Mouse (Mus musculus) ES-Bruce4 (cell line): ENCODE data around the gene Art5. TPM values are rescaled to one million over a fixed set of nuclear protein-coding genes. Genes with fewer than 3 reads are reported as not detected.

Source experiments
- H3K27ac ChIP-seq: 2 replicates; pipeline ENCODE4 v1.5.1; 2012; ENCODE audit warnings: low read length, inconsistent platforms; ENCODE audit not compliant: insufficient read depth
- H3K27me3 ChIP-seq: 2 replicates; pipeline ENCODE4 v1.6.1; 2012; ENCODE audit warnings: mild to moderate bottlenecking, low read length, inconsistent platforms; ENCODE audit not compliant: control insufficient read depth, poor library complexity, insufficient read depth, severe bottlenecking
- H3K36me3 ChIP-seq: 2 replicates; pipeline ENCODE4 v1.6.1; 2012; ENCODE audit warnings: inconsistent platforms, mild to moderate bottlenecking, low read length, moderate library complexity; ENCODE audit not compliant: control insufficient read depth, poor library complexity, insufficient read depth, severe bottlenecking
- H3K4me1 ChIP-seq: one replicate; pipeline ENCODE4 v1.8.1; 2011; ENCODE audit warnings: low read length; ENCODE audit not compliant: control insufficient read depth, insufficient read depth
- H3K4me3 ChIP-seq: 2 replicates; pipeline ENCODE4 v1.5.1; 2011; ENCODE audit warnings: low read depth, mild to moderate bottlenecking, low read length
- H3K9ac ChIP-seq: 2 replicates; pipeline ENCODE4 v1.6.1; 2012; ENCODE audit warnings: low read depth, mild to moderate bottlenecking, inconsistent platforms; ENCODE audit not compliant: poor library complexity, severe bottlenecking
- H3K9me3 ChIP-seq: replicated peaks from 2 replicates; pipeline ENCODE4 v1.6.1; 2012; ENCODE audit warnings: mild to moderate bottlenecking, low read length, inconsistent platforms; ENCODE audit not compliant: control insufficient read depth, poor library complexity, insufficient read depth, severe bottlenecking
- CTCF ChIP-seq: IDR thresholded peaks from one replicate; pipeline ENCODE4 v1.8.1; 2011; ENCODE audit warnings: low read depth, low read length
- EP300 ChIP-seq: IDR thresholded peaks from 2 replicates; pipeline ENCODE4 v1.6.1; 2011; ENCODE audit warnings: low read depth, low read length; ENCODE audit not compliant: insufficient read depth
- POLR2A ChIP-seq: IDR thresholded peaks from one replicate; pipeline ENCODE4 v1.8.1; 2011; ENCODE audit warnings: low read length; ENCODE audit not compliant: insufficient read depth
- polyA plus RNA-seq: library from polyadenylated mRNA; stranded (reverse); fragments of >200 nt; gene quantifications from 2 replicates; pipeline ENCODE4 v1.2.4, GENCODE M21; 2011; ENCODE audit warnings: low read depth; ENCODE audit not compliant: missing spikeins, insufficient read depth, insufficient read length

Art5 gene
- polyA plus RNA-seq, 1 experiment: 2.7 TPM

GRCm38 (mm10) chr7:102104126-102104525 lies 5.2 kb downstream of the Art5 start:
- Histone ChIP-seq H3K4me3 (no peak overlapping the region), H3K9ac (no peak overlapping the region), H3K4me1 (peaks cover 9% of the 10 kb centered on the region), H3K9me3 (no peaks in the 10 kb centered on the region), H3K36me3 (no peaks in the 10 kb centered on the region), H3K27me3 (no peaks in the 10 kb centered on the region), H3K27ac (no peak overlapping the region)
- no peak for TF ChIP-seq POLR2A
- no peak for TF ChIP-seq CTCF
- TF ChIP-seq EP300: no peak

DNA sequence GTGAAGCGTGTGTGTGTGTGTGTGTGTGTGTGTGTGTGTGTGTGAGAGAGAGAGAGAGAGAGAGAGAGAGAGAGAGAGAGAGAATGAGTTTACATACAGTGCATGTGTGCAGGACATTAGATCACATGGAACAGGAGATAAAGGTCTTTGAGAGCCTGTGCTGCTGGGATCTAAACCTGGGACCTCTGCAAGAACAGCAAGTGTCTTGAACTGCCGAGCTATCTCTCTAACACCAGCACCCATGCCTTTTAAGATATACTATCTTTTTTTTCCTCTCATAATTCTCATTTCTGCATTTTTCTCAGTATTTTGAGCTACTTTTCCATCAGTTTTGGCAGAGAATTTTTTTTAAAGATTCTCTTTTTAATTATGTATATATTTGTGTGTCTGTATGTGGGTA lies 5.7 kb downstream of the Art5 start:
- Histone ChIP-seq H3K27me3 (no peaks in the 10 kb centered on the region), H3K4me1 (peaks cover 9% of the 10 kb centered on the region), H3K4me3 (no peak overlapping the region), H3K9ac (no peak overlapping the region), H3K9me3 (no peaks in the 10 kb centered on the region), H3K27ac (no peak overlapping the region), H3K36me3 (no peaks in the 10 kb centered on the region)
- TF ChIP-seq POLR2A (no peak), EP300 (no peak), CTCF (no peak)

DNA sequence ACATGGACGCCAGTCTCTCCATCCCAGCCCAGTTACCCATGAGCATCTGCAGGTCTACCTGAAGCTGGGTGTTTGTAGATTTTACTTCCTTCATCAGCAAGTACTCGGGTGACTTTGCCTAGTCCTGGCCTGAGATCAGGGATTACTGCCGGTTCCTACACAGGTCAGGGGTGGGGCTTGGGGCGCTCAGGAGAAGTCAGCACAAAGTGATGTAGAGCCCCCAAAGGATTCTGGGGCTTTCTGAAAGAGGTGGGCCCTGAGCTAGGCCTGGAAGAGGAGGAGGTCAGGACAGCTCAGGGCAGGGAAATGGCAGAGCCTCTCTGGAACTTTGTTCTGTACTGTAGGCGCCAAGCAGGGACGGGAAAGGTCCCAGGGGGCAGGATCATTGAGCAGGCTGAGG lies 6.6 kb downstream of the Art5 start:
- no peaks in the 10 kb centered on the region for H3K27me3 ChIP-seq
- no peaks in the 10 kb centered on the region for H3K9me3 ChIP-seq
- H3K4me3 ChIP-seq: peak overlapping the region; percentile 58
- peaks cover 9% of the 10 kb centered on the region for H3K4me1 ChIP-seq
- H3K9ac ChIP-seq: peak overlapping the region; percentile 14
- no peaks in the 10 kb centered on the region for H3K36me3 ChIP-seq
- TF ChIP-seq CTCF: no peak
- no peak for TF ChIP-seq EP300
- peak; percentile 38 for TF ChIP-seq POLR2A
- 0 out of 2 replicates have a peak overlapping the region, but pooled peaks have one; percentile 3 for H3K27ac ChIP-seq

DNA sequence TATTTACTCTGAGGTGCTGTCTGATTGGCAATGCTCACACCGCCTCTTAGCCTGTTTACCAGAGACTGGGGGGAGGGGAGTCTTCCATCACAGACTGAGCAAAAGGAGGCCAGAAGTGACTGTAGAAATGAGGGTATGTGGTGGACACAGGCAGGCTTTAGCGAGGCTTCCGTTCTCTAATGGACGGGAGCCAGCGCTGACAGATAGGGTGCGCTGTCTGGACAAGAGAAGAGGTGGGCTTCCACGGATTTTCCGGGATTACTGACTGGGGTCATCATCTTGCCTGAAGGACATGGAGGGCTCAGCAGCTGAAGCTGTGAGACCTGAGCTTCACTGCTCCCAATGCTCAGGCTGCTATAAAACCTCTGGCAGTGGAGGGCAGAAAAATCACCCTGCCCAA lies 7.0 kb downstream of the Art5 start:
- TF ChIP-seq POLR2A: no peak
- no peak for TF ChIP-seq EP300
- TF ChIP-seq CTCF: peak; percentile 34
- Histone ChIP-seq H3K27me3 (no peaks in the 10 kb centered on the region), H3K9me3 (no peaks in the 10 kb centered on the region), H3K4me1 (peaks cover 9% of the 10 kb centered on the region), H3K27ac (0 out of 2 replicates have a peak overlapping the region, but pooled peaks have one; percentile 3), H3K9ac (peak overlapping the region; percentile 14), H3K36me3 (no peaks in the 10 kb centered on the region), H3K4me3 (peak overlapping the region; percentile 58)

DNA sequence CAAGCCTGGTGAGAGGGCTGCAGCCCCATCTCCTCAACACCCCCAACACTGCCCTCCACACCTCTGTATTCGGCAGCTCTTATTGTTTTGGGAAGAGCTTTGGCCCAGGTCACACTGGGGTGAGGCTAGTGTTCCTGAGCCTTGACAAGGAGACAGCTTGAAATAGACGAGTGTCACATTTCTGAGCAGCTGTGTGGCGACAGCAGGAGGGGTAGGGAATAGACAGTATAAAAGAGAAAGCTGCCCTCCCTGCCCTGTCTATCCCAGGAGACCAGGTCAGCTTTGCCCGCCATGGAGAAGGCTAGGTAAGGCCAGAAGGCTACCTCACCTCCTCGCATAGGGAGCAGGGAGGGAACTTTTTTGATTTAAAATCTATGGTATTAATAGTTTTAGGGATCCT lies 7.8 kb downstream of the Art5 start, which contains the start of gene Art1:
Gene Art1 (plus strand): TSS at position 257 of the 400 bp plus-strand sequence.
- Histone ChIP-seq H3K4me1 (peaks cover 9% of the 10 kb centered on the region), H3K4me3 (peak within 1 kb of the TSS; percentile 58), H3K36me3 (no peaks in the 10 kb centered on the region), H3K27me3 (no peaks in the 10 kb centered on the region), H3K9me3 (no peaks in the 10 kb centered on the region), H3K9ac (peak within 1 kb of the TSS; percentile 14), H3K27ac (peak within 1 kb of the TSS; percentile 82)
- no peak for TF ChIP-seq CTCF
- TF ChIP-seq POLR2A: no peak
- no peak for TF ChIP-seq EP300

DNA sequence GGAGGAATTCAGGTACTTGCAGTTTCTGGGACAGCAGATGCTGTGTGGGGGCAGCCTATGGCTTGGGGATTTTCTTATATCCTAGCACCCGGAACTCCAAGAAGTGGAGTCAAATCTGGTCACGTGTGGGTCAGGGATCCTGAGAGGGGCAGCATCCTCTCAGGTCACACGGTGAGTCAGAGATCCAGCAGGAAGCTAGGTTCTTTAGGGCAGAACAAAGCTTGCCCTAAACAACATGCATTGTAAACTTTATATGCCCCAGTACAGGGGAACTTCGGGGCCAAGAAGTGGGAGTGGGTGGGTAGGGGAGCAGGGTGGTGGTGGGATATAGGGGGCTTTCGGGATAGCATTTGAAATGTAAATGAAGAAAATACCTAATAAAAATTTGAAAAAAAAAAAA lies 8.4 kb downstream of the Art5 start:
- H3K4me1 ChIP-seq: peaks cover 9% of the 10 kb centered on the region
- TF ChIP-seq CTCF (no peak), POLR2A (no peak), EP300 (no peak)
- peak overlapping the region; percentile 82 for H3K27ac ChIP-seq
- no peak overlapping the region for H3K9ac ChIP-seq
- H3K36me3 ChIP-seq: no peaks in the 10 kb centered on the region
- no peak overlapping the region for H3K4me3 ChIP-seq
- H3K9me3 ChIP-seq: no peaks in the 10 kb centered on the region
- H3K27me3 ChIP-seq: no peaks in the 10 kb centered on the region
